Comparison of ENCODE assay signal across 13 mouse cellular contexts in genomic region chr10:5415730-5416129, GRCm38 (mm10).
"Had no signal": no experiment of that assay in that cellular context is flagged by ENCODE, and none has a peak within 500 bp of the region (broad histone marks: within the 10 kb centered on the region; RNA-seq: fewer than 3 reads in every experiment).

No protein-coding gene starts in this region.

- ATAC-seq: intestine, embryonic 15.5 days; midbrain, embryonic 15.5 days had no signal

- DNase-seq: kidney, adult 11 months; kidney, adult 8-10 months; kidney, postnatal 10 days; kidney, postnatal 36 days; liver, embryonic 13.5 days; lung, adult 2 months; retina, postnatal 1 day; right cerebral cortex, postnatal 25 days; spleen, adult 18-20 months; thymus, adult 18-20 months; thymus, postnatal 36 days had no signal
